Mouse (Mus musculus) cortical plate, adult 2 months (tissue): ENCODE results near the gene Rpn1.

Experiments
- CTCF ChIP-seq: fragments of 200-500 bp; IDR thresholded peaks from 2 replicates; pipeline ENCODE4 v1.5.1; 2011; ENCODE audit warnings: mild to moderate bottlenecking, control low read depth, low read length; ENCODE audit not compliant: insufficient read depth; ENCODE audit errors: extremely low read depth
- POLR2A ChIP-seq: fragments of 200-500 bp; IDR thresholded peaks from 2 replicates; pipeline ENCODE4 v1.6.1; 2011; ENCODE audit warnings: mild to moderate bottlenecking, low read length, control low read depth; ENCODE audit not compliant: insufficient read depth; ENCODE audit errors: extremely low read depth

- no peak for TF ChIP-seq CTCF
- TF ChIP-seq POLR2A = no peak
Observed at GRCm38 (mm10) chr6:88152127-88152705, 67.9 kb downstream of the Rpn1 start.
